ENCODE assay signal across 7 mouse cellular contexts in the genomic region with DNA sequence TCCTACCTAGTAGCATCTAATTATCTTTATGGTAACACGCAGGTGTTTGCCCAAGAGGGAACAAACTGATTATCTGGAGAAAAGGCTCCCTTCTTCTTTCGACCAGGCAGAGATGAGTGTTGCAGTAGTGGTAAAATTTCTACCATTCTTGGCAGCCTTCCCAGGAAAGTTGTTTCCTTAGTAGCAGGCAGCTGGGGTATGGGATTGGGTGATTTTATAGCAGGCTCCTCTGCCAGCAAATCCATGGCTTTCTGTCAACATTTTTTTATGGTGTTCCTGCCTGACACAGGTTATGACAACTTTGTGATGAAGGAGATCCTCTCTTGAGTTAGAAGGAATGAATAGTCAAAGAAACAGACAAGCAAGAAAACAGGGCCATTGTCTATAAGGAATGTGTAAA.
DNase-seq lines count a peak whose midpoint lies in the region.

No protein-coding gene starts in this region.

- peak; percentile 8 for DNase-seq in ovary, postnatal 14 days (ENCODE audit: low spot score)
- no peak for DNase-seq in ovary, adult 18-20 months (ENCODE audit: low spot score)
- DNase-seq in cerebellum, postnatal 14 days, result peak; percentile 38 to 64
- peak; percentile 50 for DNase-seq in layer of hippocampus, adult 11-12 months (ENCODE audit: low spot score)
- peak; percentile 29 for DNase-seq in right cerebral cortex, postnatal 25 days
- DNase-seq in embryo, embryonic 11 days, result no peak
- no peak for DNase-seq in adrenal gland, adult (ENCODE audit: inconsistent age in 2 of 2, low spot score in 1 of 2)

Comparison
In these comparisons a context has a peak if more than half of its experiments do, and no peak if none do; other contexts are left out.
1. DNase-seq: peak in ovary, postnatal 14 days (single experiment), cerebellum, postnatal 14 days (2 of 2), layer of hippocampus, adult 11-12 months (single experiment) and right cerebral cortex, postnatal 25 days (single experiment); none in ovary, adult 18-20 months (single experiment), embryo, embryonic 11 days (single experiment) and adrenal gland, adult (0 of 2).